Mouse (Mus musculus) CD4-positive, CD25-positive, alpha-beta regulatory T cell (primary cell): ENCODE measurements around the gene Pts. TPM values are rescaled to one million over a fixed set of nuclear protein-coding genes. Genes with fewer than 3 reads are reported as not detected.

Experiments used
- polyA plus RNA-seq: library from polyadenylated mRNA; unstranded; fragments of 100-300 nt; shearing (Covaris generic); gene quantifications from one replicate; pipeline ENCODE4 v1.2.1, GENCODE M21; 2017

The Pts gene
- 135 TPM for polyA plus RNA-seq

GRCm38 (mm10) chr9:50528293-50528892 is at the start of gene Pts:
Gene Pts, minus strand, starts transcription at chr9:50528724.

GRCm38 (mm10) chr9:50561145-50561917 is 32.8 kb upstream of the Pts start, which contains the start of gene Tex12:
Gene Tex12, minus strand, starts transcription at chr9:50561325.

GRCm38 (mm10) chr9:50555094-50555446 is 26.5 kb upstream of the Pts start, which contains the start of gene Bco2:
Gene Bco2, minus strand, starts transcription at chr9:50555181.

GRCm38 (mm10) chr9:50554241-50555093 is 25.9 kb upstream of the Pts start, which contains the start of gene Il18:
Gene Il18, plus strand, starts transcription at chr9:50554827.

GRCm38 (mm10) chr9:50494311-50494710 is 34.2 kb downstream of the Pts start, which contains the start of gene Plet1:
Gene Plet1, plus strand, starts transcription at chr9:50494525.

Other genes with a start within 250 kb of the Pts start
- gene Rpl10-ps3, start 183.8 kb downstream of the Pts start, polyA plus RNA-seq = 581 TPM
- gene Plet1, start 34.2 kb downstream of the Pts start, polyA plus RNA-seq = 0.17 TPM
- 3.1 TPM for gene Il18, start 26.1 kb upstream of the Pts start, polyA plus RNA-seq
- 0.68 TPM for gene Bco2, start 26.5 kb upstream of the Pts start, polyA plus RNA-seq
- 0.18 TPM for gene Tex12, start 32.6 kb upstream of the Pts start, polyA plus RNA-seq
- gene Sdhd, start 75.1 kb upstream of the Pts start, polyA plus RNA-seq = 161 TPM
- 99.1 TPM for gene Timm8b, start 75.2 kb upstream of the Pts start, polyA plus RNA-seq
- not detected for gene Pih1d2, start 88.6 kb upstream of the Pts start, polyA plus RNA-seq
- gene Nkapd1, start 88.7 kb upstream of the Pts start, polyA plus RNA-seq = 24.1 TPM
- gene Dlat, start 131.1 kb upstream of the Pts start, polyA plus RNA-seq = 44.4 TPM
- 0.26 TPM for gene Dixdc1, start 210.8 kb upstream of the Pts start, polyA plus RNA-seq
- not detected for gene 2310030G06Rik, start 217.8 kb upstream of the Pts start, polyA plus RNA-seq
- gene Cryab, start 222.6 kb upstream of the Pts start, polyA plus RNA-seq = not detected
- gene Hspb2, start 223.6 kb upstream of the Pts start, polyA plus RNA-seq = not detected
- 7.4 TPM for gene Fdxacb1, start 239.5 kb upstream of the Pts start, polyA plus RNA-seq
- 25.6 TPM for gene Alg9, start 246.3 kb upstream of the Pts start, polyA plus RNA-seq
- 16.7 TPM for gene 1110032A03Rik, start 246.8 kb upstream of the Pts start, polyA plus RNA-seq